Mouse (Mus musculus): ENCODE data around the gene Hivep3. TPM values are rescaled to one million over a fixed set of nuclear protein-coding genes. Genes with fewer than 3 reads are reported as not detected.

The Hivep3 gene
- total and polyA plus RNA-seq, 3 experiments = 14.4 to 32.3 (median 21.2) TPM

DNA sequence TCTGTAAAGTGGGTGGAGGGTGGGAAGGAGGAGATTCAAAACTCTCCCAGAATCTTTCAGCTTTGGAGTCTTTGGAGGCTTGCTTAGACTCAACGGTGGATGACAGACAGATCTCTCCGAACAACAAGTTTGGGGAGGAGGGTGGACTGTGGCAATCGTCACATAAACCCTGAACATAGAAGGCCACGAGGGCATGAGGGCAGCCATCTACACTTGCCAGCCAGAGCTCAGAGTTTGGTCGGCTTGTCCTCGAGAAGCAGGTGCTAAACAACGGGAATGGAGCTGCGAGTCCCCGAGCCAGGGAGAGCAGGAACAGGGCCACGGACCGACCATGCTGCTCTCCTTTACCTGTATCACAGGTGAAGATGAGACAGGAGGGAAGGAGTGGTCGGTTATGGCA, 242.2 kb downstream of the Hivep3 start:
- Histone ChIP-seq H3K4me2 (ENCODE audit: insufficient read depth, low read depth, poor library complexity, severe bottlenecking) (peak overlapping the region; percentile 40; the same call in 1 of the 2 replicates), H3K79me2 (replicated peaks; ENCODE audit: control insufficient read depth, extremely low read depth, insufficient read depth, poor library complexity, severe bottlenecking) (no peaks in the 10 kb centered on the region), H3K9me3 (replicated peaks; ENCODE audit: low read length) (no peaks in the 10 kb centered on the region), H3K4me1 (ENCODE audit: control insufficient read depth in 1 of 2, insufficient read depth in 2 of 2) (peaks cover 51 to 89% of the 10 kb centered on the region in 2 experiments), H3K4me3 (replicated peaks in 1 of 3; ENCODE audit: low read depth in 2 of 3, low read length in 2 of 3, poor library complexity in 1 of 3) (peak overlapping the region in 1 of 3 experiments; percentile 33), H3K36me3 (replicated peaks in 1 of 2; ENCODE audit: control insufficient read depth in 1 of 2, insufficient read depth in 1 of 2, low read length in 1 of 2) (no peaks in the 10 kb centered on the region), H3K27me3 (replicated peaks) (no peaks in the 10 kb centered on the region), H3K9ac (ENCODE audit: insufficient read depth, low read depth) (peak overlapping the region; percentile 32), H3K27ac (ENCODE audit: insufficient read depth, low read depth) (peak overlapping the region; percentile 94)
- TF ChIP-seq EP300 (IDR thresholded peaks at IDR 0.05; ENCODE audit: low read length) (no peak), GABPA (IDR thresholded peaks at IDR 0.05; ENCODE audit: insufficient replicate concordance, low read depth, low read length) (no peak), USF2 (conservative IDR thresholded peaks at IDR 0.05; ENCODE audit: low read depth, low read length) (no peak), MAFK (IDR thresholded peaks at IDR 0.05; ENCODE audit: insufficient replicate concordance, low read length) (no peak), MYC (IDR thresholded peaks at IDR 0.05; ENCODE audit: low read depth, low read length) (no peak), POLR2A (IDR thresholded peaks at IDR 0.05; ENCODE audit: low read depth, low read length) (no peak), NRF1 (IDR thresholded peaks at IDR 0.05; ENCODE audit: low read depth, low read length) (no peak), JUN (IDR thresholded peaks at IDR 0.05; ENCODE audit: insufficient read depth, low read depth, low read length) (no peak), ZNF384 (IDR thresholded peaks at IDR 0.05; ENCODE audit: low read depth, low read length) (no peak), TCF12 (IDR thresholded peaks at IDR 0.05; ENCODE audit: low read depth, low read length) (no peak), E2F4 (IDR thresholded peaks at IDR 0.05; ENCODE audit: insufficient replicate concordance, low read depth, low read length) (no peak), TBP (conservative IDR thresholded peaks at IDR 0.05; ENCODE audit: low read depth, low read length) (no peak)
- in situ Hi-C loops (cut with MboI; ENCODE audit: low pct_ligation_motif_present, low pct_unique_long_range_greater_than_20kb, low sequenced_read_pairs) (loop anchor here (5.0 kb wide), 1 partner anchor 56 kb away; no protein-coding TSS in a partner anchor), dilution Hi-C loops (cut with MboI; ENCODE audit: extremely low pct_ligation_motif_present, extremely low pct_unique_long_range_greater_than_20kb, low sequenced_read_pairs) (no loop called here)
- DNase-seq (ENCODE audit: extremely low read depth) = no peak

DNA sequence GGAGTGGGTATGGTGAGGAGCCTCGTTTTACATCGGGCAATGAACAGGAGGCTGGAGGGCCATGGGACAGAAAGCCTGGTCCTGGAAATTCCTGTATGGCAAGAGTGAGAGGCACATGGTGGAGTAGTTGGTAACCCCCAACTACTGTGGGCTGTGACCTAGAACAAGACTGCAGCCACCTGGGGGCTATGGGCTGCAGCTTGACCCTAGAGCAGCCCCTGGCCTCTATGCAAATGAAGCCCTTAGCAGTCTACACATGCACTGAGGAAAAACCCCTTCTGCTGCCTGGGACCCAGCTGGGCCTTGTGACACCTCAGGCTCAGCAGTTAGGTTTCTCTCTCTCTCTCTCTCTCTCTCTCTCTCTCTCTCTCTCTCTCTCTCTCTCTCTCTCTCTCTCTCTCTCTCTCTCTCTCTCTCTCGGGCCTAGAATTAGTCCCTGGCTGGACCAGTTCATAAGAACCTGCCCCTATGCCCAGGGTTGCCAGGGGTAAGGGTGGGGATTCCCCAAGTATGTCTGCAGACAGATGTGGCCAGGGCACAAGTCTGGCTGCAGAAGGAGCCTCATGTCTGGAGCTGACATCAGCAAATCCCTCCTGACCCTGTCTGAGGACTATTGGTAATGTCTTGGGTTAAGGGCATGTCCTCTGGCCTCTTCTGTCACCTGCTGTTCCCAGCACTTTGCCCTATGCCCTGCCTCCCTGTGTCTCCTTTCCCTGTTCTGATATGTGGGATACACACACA, 243.0 kb downstream of the Hivep3 start:
- no peaks in the 10 kb centered on the region for H3K79me2 ChIP-seq (replicated peaks; ENCODE audit: control insufficient read depth, extremely low read depth, insufficient read depth, poor library complexity, severe bottlenecking)
- in situ Hi-C loops (cut with MboI; ENCODE audit: low pct_ligation_motif_present, low pct_unique_long_range_greater_than_20kb, low sequenced_read_pairs) (loop anchor here (5.0 kb wide), 1 partner anchor 56 kb away; no protein-coding TSS in a partner anchor), dilution Hi-C loops (cut with MboI; ENCODE audit: extremely low pct_ligation_motif_present, extremely low pct_unique_long_range_greater_than_20kb, low sequenced_read_pairs) (no loop called here)
- H3K27ac ChIP-seq (ENCODE audit: insufficient read depth, low read depth) = peak overlapping the region; percentile 99
- H3K4me2 ChIP-seq (ENCODE audit: insufficient read depth, low read depth, poor library complexity, severe bottlenecking) = peak overlapping the region; percentile 40
- H3K9ac ChIP-seq (ENCODE audit: insufficient read depth, low read depth) = peak overlapping the region; percentile 60
- no peaks in the 10 kb centered on the region for H3K27me3 ChIP-seq (replicated peaks)
- H3K4me1 ChIP-seq (ENCODE audit: control insufficient read depth in 1 of 2, insufficient read depth in 2 of 2) = peaks cover 54 to 91% of the 10 kb centered on the region in 2 experiments
- H3K9me3 ChIP-seq (replicated peaks; ENCODE audit: low read length) = no peaks in the 10 kb centered on the region
- no peak overlapping the region for H3K4me3 ChIP-seq (replicated peaks in 1 of 3; ENCODE audit: low read depth in 2 of 3, low read length in 2 of 3, poor library complexity in 1 of 3)
- DNase-seq (ENCODE audit: extremely low read depth) = peak; percentile 93
- H3K36me3 ChIP-seq (replicated peaks in 1 of 2; ENCODE audit: control insufficient read depth in 1 of 2, insufficient read depth in 1 of 2, low read length in 1 of 2) = peaks cover 0 to 2% of the 10 kb centered on the region in 2 experiments
- TF ChIP-seq CHD1 (IDR thresholded peaks at IDR 0.05; ENCODE audit: low read depth, low read length) (no peak), ZKSCAN1 (IDR thresholded peaks at IDR 0.05; ENCODE audit: borderline replicate concordance, low read depth, low read length) (no peak), PAX5 (IDR thresholded peaks at IDR 0.05; ENCODE audit: low read length) (no peak), JUN (IDR thresholded peaks at IDR 0.05; ENCODE audit: insufficient read depth, low read depth, low read length) (peak; percentile 73), MEF2A (IDR thresholded peaks at IDR 0.05; ENCODE audit: borderline replicate concordance, low read depth, low read length) (peak; percentile 94), KAT2A (IDR thresholded peaks at IDR 0.05; ENCODE audit: insufficient replicate concordance, low read length) (0 out of 2 replicates have a peak, but pooled peaks have one; percentile 62), E2F4 (IDR thresholded peaks at IDR 0.05; ENCODE audit: insufficient replicate concordance, low read depth, low read length) (no peak), RAD21 (IDR thresholded peaks at IDR 0.05; ENCODE audit: low read depth, low read length) (peak; percentile 37), USF1 (IDR thresholded peaks at IDR 0.05; ENCODE audit: low read depth, low read length) (no peak; the same call in 1 of the 2 replicates), SMC3 (IDR thresholded peaks at IDR 0.05; ENCODE audit: low read depth, low read length) (peak; percentile 46), CTCF (conservative IDR thresholded peaks at IDR 0.05 in 1 of 2, IDR thresholded peaks at IDR 0.05 in 1 of 2; ENCODE audit: low read depth in 2 of 2, low read length in 2 of 2) (peak in 1 of 2 experiments; percentile 21; a peak in 1 of 4 replicates), ZNF384 (IDR thresholded peaks at IDR 0.05; ENCODE audit: low read depth, low read length) (no peak), MAX (IDR thresholded peaks at IDR 0.05; ENCODE audit: low read length) (peak; percentile 93), ELF1 (IDR thresholded peaks at IDR 0.05; ENCODE audit: low read depth, low read length) (peak; percentile 18; the same call in 1 of the 2 replicates), RCOR1 (conservative IDR thresholded peaks at IDR 0.05; ENCODE audit: low read depth, low read length) (peak; percentile 90), POLR2AphosphoS2 (IDR thresholded peaks at IDR 0.05; ENCODE audit: low read depth, low read length) (no peak), JUND (conservative IDR thresholded peaks at IDR 0.05; ENCODE audit: low read depth, low read length) (peak; percentile 93), TBP (conservative IDR thresholded peaks at IDR 0.05; ENCODE audit: low read depth, low read length) (0 out of 2 replicates have a peak, but pooled peaks have one; percentile 40), BHLHE40 (IDR thresholded peaks at IDR 0.05; ENCODE audit: low read depth, low read length) (peak; percentile 90), ZC3H11A (IDR thresholded peaks at IDR 0.05; ENCODE audit: low read depth, low read length) (no peak), IRF4 (IDR thresholded peaks at IDR 0.05; ENCODE audit: low read depth, low read length) (peak; percentile 91), MYC (IDR thresholded peaks at IDR 0.05; ENCODE audit: low read depth, low read length) (peak; percentile 92), CHD2 (IDR thresholded peaks at IDR 0.05; ENCODE audit: low read length) (peak; percentile 88), MAFK (IDR thresholded peaks at IDR 0.05; ENCODE audit: insufficient replicate concordance, low read length) (peak; percentile 97)
